Mouse (Mus musculus) heart, adult 2 months (tissue): ENCODE data around the gene Hist1h4a.

Source experiments
- CTCF ChIP-seq: fragments of 200-600 bp; IDR thresholded peaks from 2 replicates; pipeline ENCODE4 v1.8.1; 2022; ENCODE audit warnings: antibody characterized with exemption, mild to moderate bottlenecking, moderate library complexity
- EP300 ChIP-seq: fragments of 200-500 bp; IDR thresholded peaks from 2 replicates; pipeline ENCODE4 v1.6.1; 2011; ENCODE audit warnings: low read depth, low read length, control low read depth; ENCODE audit not compliant: insufficient read depth
- POLR2A ChIP-seq: fragments of 200-500 bp; IDR thresholded peaks from 2 replicates; pipeline ENCODE4 v1.6.1; 2011; ENCODE audit warnings: mild to moderate bottlenecking, low read depth, low read length, control low read depth; ENCODE audit not compliant: insufficient read depth

DNA sequence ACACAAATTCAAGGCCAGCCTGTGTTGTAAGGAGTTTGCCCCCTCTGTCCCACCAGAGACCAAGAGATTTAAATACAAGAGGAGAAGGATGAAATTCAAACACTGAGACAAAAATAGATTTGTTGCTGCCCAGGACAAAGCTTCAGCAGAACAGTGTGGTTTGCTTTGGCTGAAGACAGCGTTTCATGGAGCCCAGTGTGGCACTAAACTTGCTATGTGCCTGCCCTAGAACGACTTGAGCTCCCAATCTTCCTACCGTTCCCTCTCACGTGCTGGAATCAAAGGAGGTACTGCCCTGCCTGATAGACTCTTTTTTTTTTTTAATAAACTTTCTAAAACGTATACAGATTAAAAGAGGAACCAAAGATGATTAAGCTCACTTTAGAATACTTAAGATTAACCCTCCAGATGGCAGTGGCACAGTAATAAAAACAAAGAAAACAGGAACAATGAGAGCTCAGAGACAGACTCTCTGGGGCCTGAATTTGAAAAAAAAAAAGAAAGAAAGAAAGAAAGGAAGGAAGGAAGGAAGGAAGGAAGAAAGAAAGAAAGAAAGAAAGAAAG is 7.9 kb upstream of the Hist1h4a start:
- no peak for TF ChIP-seq POLR2A
- no peak for TF ChIP-seq EP300
- TF ChIP-seq CTCF: no peak
